In genomic region chr8:96349503-96349902, GRCm38 (mm10) we compare ENCODE assay signal across 25 mouse cellular contexts.
"Had no signal": no experiment of that assay in that cellular context is flagged by ENCODE, and none has a peak within 500 bp of the region (broad histone marks: within the 10 kb centered on the region; RNA-seq: fewer than 3 reads in every experiment).

No protein-coding gene starts in this region.

- H3K27me3 ChIP-seq: embryonic facial prominence, embryonic 12.5 days; embryonic facial prominence, embryonic 13.5 days; embryonic facial prominence, embryonic 15.5 days; forebrain, embryonic 12.5 days; forebrain, embryonic 13.5 days; forebrain, embryonic 15.5 days had no signal

- H3K4me1 ChIP-seq: embryonic facial prominence, embryonic 10.5 days; embryonic facial prominence, embryonic 12.5 days; embryonic facial prominence, embryonic 13.5 days; embryonic facial prominence, embryonic 15.5 days; forebrain, embryonic 12.5 days; forebrain, embryonic 13.5 days; forebrain, embryonic 15.5 days had no signal

- DNase-seq: cerebellum, adult 9-10 months; cerebellum, adult 9-11 months; cerebellum, postnatal 10 days; cerebellum, postnatal 14 days; cerebellum, postnatal 25 days; cerebellum, postnatal 36 days; embryo, embryonic 11 days; forebrain, postnatal 0 days; gastrocnemius, adult 2 months; gastrocnemius, postnatal 10 days; gastrocnemius, postnatal 14 days; gastrocnemius, postnatal 25 days; gastrocnemius, postnatal 36 days; heart, adult 11 months; heart, adult 18-20 months; heart, adult 2 months had no signal

- H3K27ac ChIP-seq: embryonic facial prominence, embryonic 10.5 days; embryonic facial prominence, embryonic 12.5 days; embryonic facial prominence, embryonic 13.5 days; embryonic facial prominence, embryonic 15.5 days; forebrain, embryonic 10.5 days; forebrain, embryonic 12.5 days; forebrain, embryonic 13.5 days; forebrain, embryonic 15.5 days; gastrocnemius, adult 2 months; heart, adult 2 months had no signal

- H3K9ac ChIP-seq: embryonic facial prominence, embryonic 12.5 days; embryonic facial prominence, embryonic 13.5 days; embryonic facial prominence, embryonic 15.5 days; forebrain, embryonic 12.5 days; forebrain, embryonic 13.5 days; forebrain, embryonic 15.5 days; forebrain, postnatal 0 days had no signal

- H3K4me3 ChIP-seq: embryonic facial prominence, embryonic 10.5 days; embryonic facial prominence, embryonic 12.5 days; embryonic facial prominence, embryonic 13.5 days; embryonic facial prominence, embryonic 15.5 days; erythroblast, embryonic 14.5 days; forebrain, embryonic 10.5 days; forebrain, embryonic 12.5 days; forebrain, embryonic 13.5 days; forebrain, embryonic 15.5 days; gastrocnemius, adult 2 months; heart, adult 2 months had no signal

- H3K9me3 ChIP-seq: embryonic facial prominence, embryonic 10.5 days; embryonic facial prominence, embryonic 12.5 days; embryonic facial prominence, embryonic 13.5 days; embryonic facial prominence, embryonic 15.5 days; forebrain, embryonic 10.5 days; forebrain, embryonic 12.5 days; forebrain, embryonic 13.5 days; forebrain, embryonic 15.5 days had no signal

- H3K36me3 ChIP-seq: embryonic facial prominence, embryonic 10.5 days; embryonic facial prominence, embryonic 12.5 days; embryonic facial prominence, embryonic 13.5 days; embryonic facial prominence, embryonic 15.5 days; forebrain, embryonic 10.5 days; forebrain, embryonic 12.5 days; forebrain, embryonic 15.5 days had no signal
